Mouse (Mus musculus) forebrain, postnatal 0 days (tissue): ENCODE results near the gene Atrnl1. TPM values are rescaled to one million over a fixed set of nuclear protein-coding genes. Genes with fewer than 3 reads are reported as not detected.

ENCODE experiments used
- ATAC-seq: fragments of 200-750 bp; cut with Nextera tagmentation; 2 replicates; pipeline ENCODE4 v1.8.0; 2017; ENCODE audit warnings: mild to moderate bottlenecking, moderate library complexity
- DNase-seq: peaks from one replicate; pipeline ENCODE4 v3.0.0-alpha.2; 2015
- H3K27ac ChIP-seq: fragments of 300-500 bp; sonication (generic); 2 replicates; pipeline ENCODE4 v1.5.1; 2014; ENCODE audit warnings: low read depth, mild to moderate bottlenecking, antibody characterized with exemption, low read length, moderate library complexity, mixed read lengths
- H3K27me3 ChIP-seq: fragments of 300-500 bp; sonication (generic); 2 replicates; pipeline ENCODE4 v1.6.1; 2014; ENCODE audit warnings: mild to moderate bottlenecking, low read length, mixed read lengths; ENCODE audit not compliant: insufficient read depth
- H3K36me3 ChIP-seq: fragments of 300-500 bp; sonication (generic); 2 replicates; pipeline ENCODE4 v1.6.1; 2014; ENCODE audit warnings: mild to moderate bottlenecking, moderate library complexity; ENCODE audit not compliant: insufficient read depth
- H3K4me1 ChIP-seq: fragments of 300-500 bp; sonication (generic); 2 replicates; pipeline ENCODE4 v1.6.1; 2014; ENCODE audit warnings: antibody characterized with exemption; ENCODE audit not compliant: insufficient read depth
- H3K4me2 ChIP-seq: fragments of 300-500 bp; sonication (generic); 2 replicates; pipeline ENCODE4 v1.6.1; 2014; ENCODE audit warnings: low read depth, mild to moderate bottlenecking, moderate library complexity
- H3K4me3 ChIP-seq: fragments of 300-500 bp; sonication (generic); 2 replicates; pipeline ENCODE4 v1.5.1; 2014; ENCODE audit warnings: low read depth, low read length, mixed read lengths
- H3K9ac ChIP-seq: fragments of 300-500 bp; sonication (generic); 2 replicates; pipeline ENCODE4 v1.6.1; 2014; ENCODE audit warnings: mild to moderate bottlenecking
- H3K9me3 ChIP-seq: fragments of 300-500 bp; sonication (generic); 2 replicates; pipeline ENCODE4 v1.6.1; 2016; ENCODE audit warnings: low read length
- CTCF ChIP-seq: sonication (generic); IDR thresholded peaks from 2 replicates; pipeline ENCODE4 v1.5.1; 2016; ENCODE audit warnings: antibody characterized with exemption, control low read depth, low read depth
- WGBS: fragments of 180-500 bp; shearing (Covaris S2); extraction: QIAGEN DNeasy Blood & Tissue Kit; methylation state at CpG from one replicate; pipeline ENCODE4 v1.1.7; 2014; 5-methylcytosine and 5-hydroxymethylcytosine counted together
- polyA plus RNA-seq: library from polyadenylated mRNA; unstranded; fragments of >200 nt; fragmentation: Nextera tagmentation; extraction: Ambion mirVana; gene quantifications from 2 replicates; pipeline ENCODE4 v1.2.1, GENCODE M21; 2015
- total RNA-seq: library from RNA; depleted of rRNA; stranded (reverse); fragments of >200 nt; gene quantifications from 2 replicates; pipeline ENCODE4 v1.2.3, GENCODE M21; 2014

Atrnl1 gene
- total and polyA plus RNA-seq, 2 experiments from 2014 or later = 4.8 to 59.9 TPM

DNA sequence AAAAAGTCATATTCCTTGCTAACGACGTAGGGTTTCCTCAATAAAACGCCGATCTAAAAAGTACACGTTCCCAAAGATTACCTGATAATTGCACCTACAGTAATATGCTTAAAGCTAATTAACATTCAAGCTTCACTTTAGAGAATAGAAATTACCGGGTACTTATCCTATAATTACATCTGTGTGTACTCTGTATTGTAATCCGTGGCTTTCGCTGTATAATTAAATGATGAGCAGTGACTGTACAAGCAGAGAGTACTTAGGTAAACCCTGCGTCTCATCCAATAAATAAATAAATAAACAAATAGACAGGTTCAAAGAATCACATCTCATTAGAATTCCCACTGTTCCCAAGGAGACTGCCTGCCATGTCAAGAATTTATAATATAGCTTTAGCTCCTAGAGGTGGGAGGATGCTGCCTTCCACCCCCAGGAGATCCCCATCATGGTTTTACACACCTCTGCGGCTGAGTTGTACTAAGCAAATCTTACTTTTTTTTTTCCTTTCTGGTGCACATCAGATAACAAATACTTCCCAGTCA, 466.8 kb downstream of the Atrnl1 start:
- no peak for TF ChIP-seq CTCF
- no peak for DNase-seq
- WGBS = 33% methylated on average over 10 of the region's 10 CpGs
- ATAC-seq = peak; percentile 79; the same call in 1 of the 2 replicates
- Histone ChIP-seq H3K27me3 (no peaks in the 10 kb centered on the region; the same call in 1 of the 2 replicates), H3K4me2 (peak overlapping the region; percentile 11), H3K9ac (no peak overlapping the region), H3K9me3 (no peaks in the 10 kb centered on the region), H3K36me3 (no peaks in the 10 kb centered on the region), H3K4me3 (no peak overlapping the region; the same call in 1 of the 2 replicates), H3K4me1 (no peaks in the 10 kb centered on the region), H3K27ac (no peak overlapping the region)

DNA sequence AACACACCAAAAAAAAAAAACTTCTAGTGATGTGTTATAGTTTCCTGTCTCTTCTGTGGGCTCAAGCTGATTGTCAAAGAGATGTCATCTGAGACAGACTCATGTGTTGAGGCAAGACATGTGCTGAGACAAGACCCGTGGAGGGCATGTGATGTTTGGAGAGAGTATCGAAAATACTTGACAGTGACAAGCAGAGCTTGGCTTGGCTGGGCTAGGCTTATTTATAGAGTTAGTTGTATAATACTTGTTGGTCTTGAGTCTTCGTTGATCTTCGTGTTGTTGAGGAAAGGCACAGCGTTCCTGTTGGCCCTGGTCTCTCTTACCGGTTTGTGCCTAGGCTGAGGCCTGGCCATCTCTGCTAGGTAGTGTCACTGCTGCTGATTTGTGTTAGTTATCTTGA, 469.3 kb downstream of the Atrnl1 start:
- Histone ChIP-seq H3K4me3 (no peak overlapping the region), H3K9ac (no peak overlapping the region), H3K4me2 (no peak overlapping the region), H3K27ac (no peak overlapping the region), H3K36me3 (no peaks in the 10 kb centered on the region), H3K4me1 (no peaks in the 10 kb centered on the region), H3K27me3 (no peaks in the 10 kb centered on the region), H3K9me3 (no peaks in the 10 kb centered on the region)
- TF ChIP-seq CTCF = no peak
- DNase-seq (no peak), ATAC-seq (no peak)
- 94% methylated on average over 6 of the region's 6 CpGs for WGBS

DNA sequence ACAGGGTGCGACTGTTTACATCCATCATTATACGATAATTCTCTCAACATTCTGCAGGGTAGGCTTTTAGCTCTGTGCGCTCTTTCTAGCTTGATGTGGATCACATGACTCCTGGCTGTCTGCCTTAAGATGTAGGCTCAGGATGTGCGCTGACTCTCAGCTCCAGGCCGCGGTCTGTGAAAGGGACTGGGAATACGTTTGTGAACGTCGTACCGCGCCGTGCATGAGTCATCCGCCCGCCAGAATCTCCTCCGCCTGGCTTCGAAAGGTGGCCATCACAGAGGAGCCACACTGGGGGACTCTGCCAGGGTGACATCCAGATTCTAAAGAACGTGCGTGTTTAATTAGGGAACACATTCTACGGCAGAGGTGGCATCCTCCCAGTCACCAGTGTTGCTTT, 471.9 kb downstream of the Atrnl1 start:
- Histone ChIP-seq H3K4me3 (no peak overlapping the region), H3K9me3 (no peaks in the 10 kb centered on the region), H3K27ac (no peak overlapping the region), H3K4me2 (no peak overlapping the region), H3K27me3 (no peaks in the 10 kb centered on the region), H3K36me3 (no peaks in the 10 kb centered on the region), H3K9ac (no peak overlapping the region), H3K4me1 (no peaks in the 10 kb centered on the region)
- no peak for ATAC-seq
- TF ChIP-seq CTCF = no peak
- DNase-seq = no peak
- 85% methylated on average over 19 of the region's 19 CpGs for WGBS

DNA sequence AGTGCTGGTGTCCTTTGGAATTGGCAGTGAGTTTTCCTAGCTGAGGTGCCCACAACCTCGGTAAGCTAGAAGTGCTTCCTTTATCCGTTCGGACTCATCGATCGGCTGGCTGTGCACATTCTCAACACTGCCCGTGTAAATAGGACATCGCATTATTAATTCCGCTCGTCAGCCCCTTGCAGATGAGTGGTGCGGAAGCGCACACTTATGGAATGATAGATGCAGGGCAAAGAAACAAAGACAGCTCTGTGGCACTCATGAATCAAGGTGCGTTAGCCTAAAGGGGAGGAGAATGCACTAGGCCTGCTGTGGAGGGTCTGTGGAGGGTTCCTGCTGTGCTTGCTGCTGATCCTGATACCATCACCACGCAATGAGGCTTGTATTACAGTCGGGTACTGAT, 474.0 kb downstream of the Atrnl1 start:
- H3K9me3 ChIP-seq = no peaks in the 10 kb centered on the region
- no peaks in the 10 kb centered on the region for H3K27me3 ChIP-seq

DNA sequence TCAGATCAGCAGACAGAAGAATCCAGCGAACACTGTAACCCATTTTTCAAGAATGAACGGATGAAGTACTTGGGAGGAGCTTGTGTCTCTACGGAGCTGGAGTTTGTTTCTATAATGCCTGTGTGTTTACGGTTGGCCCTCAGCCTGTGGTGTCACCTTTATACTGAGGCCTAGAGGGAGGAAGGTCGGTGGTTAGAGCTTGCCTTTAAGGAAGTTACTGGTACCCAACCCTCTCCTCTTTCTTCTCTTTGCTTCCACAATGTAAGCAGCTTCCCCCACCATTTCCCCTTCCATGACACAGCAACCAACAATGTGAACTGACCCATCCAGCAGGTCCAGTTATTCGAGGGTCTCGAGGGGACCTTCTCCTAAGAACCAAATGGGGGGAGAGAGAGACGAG, 475.9 kb downstream of the Atrnl1 start:
- Histone ChIP-seq H3K4me3 (no peak overlapping the region), H3K4me1 (no peaks in the 10 kb centered on the region), H3K9ac (no peak overlapping the region), H3K9me3 (no peaks in the 10 kb centered on the region), H3K4me2 (no peak overlapping the region), H3K27me3 (no peaks in the 10 kb centered on the region), H3K27ac (no peak overlapping the region), H3K36me3 (no peaks in the 10 kb centered on the region)
- ATAC-seq (no peak), DNase-seq (no peak)
- 91% methylated on average over 8 of the region's 8 CpGs for WGBS
- TF ChIP-seq CTCF = no peak

More for the DNA sequence above, 474.0 kb downstream of the Atrnl1 start:
- Histone ChIP-seq H3K27ac (no peak overlapping the region), H3K9ac (no peak overlapping the region), H3K4me1 (no peaks in the 10 kb centered on the region), H3K36me3 (no peaks in the 10 kb centered on the region), H3K4me2 (no peak overlapping the region), H3K4me3 (no peak overlapping the region)
- ATAC-seq = no peak
- no peak for DNase-seq
- WGBS = 81% methylated on average over 14 of the region's 14 CpGs
- TF ChIP-seq CTCF = no peak

DNA sequence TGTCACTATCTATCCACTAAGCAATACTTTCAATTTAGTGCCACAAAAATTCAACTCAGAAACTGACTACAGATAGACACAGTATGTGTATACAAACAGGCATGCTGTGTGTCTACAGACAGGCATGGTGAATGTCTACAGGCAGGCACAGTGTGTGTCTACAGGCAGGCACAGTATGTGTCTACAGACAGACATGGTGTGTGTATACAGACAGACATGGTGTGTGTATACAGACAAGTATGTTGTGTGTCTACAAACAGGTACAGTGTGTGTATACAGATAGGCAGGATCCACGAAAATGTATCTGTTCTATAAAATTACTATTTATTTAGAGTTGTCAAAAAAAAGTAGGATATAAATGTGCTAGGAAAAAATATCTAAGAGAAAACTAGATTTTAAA, 477.1 kb downstream of the Atrnl1 start:
- ATAC-seq (no peak), DNase-seq (no peak)
- H3K27ac ChIP-seq = no peak overlapping the region
- no peak overlapping the region for H3K4me3 ChIP-seq
- H3K4me1 ChIP-seq = no peaks in the 10 kb centered on the region
- WGBS = 88% methylated on average over 1 of the region's 1 CpGs
- H3K27me3 ChIP-seq = no peaks in the 10 kb centered on the region
- H3K9me3 ChIP-seq = no peaks in the 10 kb centered on the region
- H3K4me2 ChIP-seq = no peak overlapping the region
- H3K36me3 ChIP-seq = no peaks in the 10 kb centered on the region
- no peak overlapping the region for H3K9ac ChIP-seq
- TF ChIP-seq CTCF = no peak

DNA sequence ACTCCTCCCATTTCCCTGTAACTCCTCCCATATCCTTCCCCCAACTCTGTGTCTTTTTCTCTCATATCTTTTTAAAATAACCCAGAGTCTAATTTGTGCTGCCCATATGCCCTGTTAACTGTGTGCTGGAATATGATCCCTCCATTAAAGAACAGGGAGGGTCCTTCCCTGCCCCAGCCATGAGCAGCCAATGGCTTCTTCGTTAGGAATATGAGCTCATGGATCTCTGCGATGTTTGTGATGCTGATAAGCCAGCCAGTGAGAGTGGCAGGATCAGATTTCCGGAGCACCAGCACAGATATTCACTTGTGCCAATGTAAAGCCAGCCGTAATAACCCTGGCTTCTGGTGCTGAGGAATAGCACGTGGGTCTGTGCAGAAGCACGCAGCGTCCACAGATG, 477.6 kb downstream of the Atrnl1 start:
- Histone ChIP-seq H3K4me2 (no peak overlapping the region), H3K27ac (no peak overlapping the region), H3K27me3 (no peaks in the 10 kb centered on the region), H3K4me1 (no peaks in the 10 kb centered on the region), H3K4me3 (no peak overlapping the region), H3K9ac (no peak overlapping the region), H3K36me3 (no peaks in the 10 kb centered on the region), H3K9me3 (no peaks in the 10 kb centered on the region)
- no peak for TF ChIP-seq CTCF
- DNase-seq (no peak), ATAC-seq (no peak)
- 58% methylated on average over 7 of the region's 7 CpGs for WGBS
